Mouse (Mus musculus) midbrain, postnatal 0 days (tissue): Measurements from ENCODE around the gene Sh3pxd2a. TPM values are rescaled to one million over a fixed set of nuclear protein-coding genes. Genes with fewer than 3 reads are reported as not detected.

Experiments used
- ATAC-seq: fragments of 200-750 bp; cut with Nextera tagmentation; 2 replicates; pipeline ENCODE4 v1.8.0; 2017; ENCODE audit warnings: moderate number of reproducible peaks, mild to moderate bottlenecking, moderate TSS enrichment, moderate library complexity; ENCODE audit not compliant: low FRiP score
- DNase-seq: peaks from one replicate; pipeline ENCODE4 v3.0.0-alpha.2; 2015; ENCODE audit warnings: low spot score
- H3K27ac ChIP-seq: fragments of 300-500 bp; sonication (generic); 2 replicates; pipeline ENCODE4 v1.5.1; 2014; ENCODE audit warnings: low read depth, mild to moderate bottlenecking, low read length, mixed read lengths
- H3K27me3 ChIP-seq: fragments of 300-500 bp; sonication (generic); 2 replicates; pipeline ENCODE4 v1.6.1; 2014; ENCODE audit warnings: low read length, control low read depth, mixed read lengths; ENCODE audit not compliant: insufficient read depth
- H3K36me3 ChIP-seq: fragments of 300-500 bp; sonication (generic); 2 replicates; pipeline ENCODE4 v1.6.1; 2014; ENCODE audit warnings: low read length, control low read depth, mixed read lengths; ENCODE audit not compliant: insufficient read depth
- H3K4me1 ChIP-seq: fragments of 300-500 bp; sonication (generic); 2 replicates; pipeline ENCODE4 v1.6.1; 2014; ENCODE audit warnings: mild to moderate bottlenecking, control low read depth, antibody characterized with exemption, low read length, mixed read lengths; ENCODE audit not compliant: insufficient read depth
- H3K4me2 ChIP-seq: fragments of 300-500 bp; sonication (generic); 2 replicates; pipeline ENCODE4 v1.6.1; 2014; ENCODE audit warnings: low read depth, mild to moderate bottlenecking, low read length, mixed read lengths; ENCODE audit not compliant: poor library complexity, severe bottlenecking
- H3K4me3 ChIP-seq: fragments of 300-500 bp; sonication (generic); 2 replicates; pipeline ENCODE4 v1.5.1; 2014; ENCODE audit warnings: low read depth, mild to moderate bottlenecking, low read length, moderate library complexity
- H3K9ac ChIP-seq: fragments of 300-500 bp; sonication (generic); replicated peaks from 2 replicates; pipeline ENCODE4 v1.6.1; 2014; ENCODE audit warnings: mild to moderate bottlenecking, low read length, moderate library complexity, mixed read lengths; ENCODE audit not compliant: poor library complexity, severe bottlenecking
- H3K9me3 ChIP-seq: fragments of 300-500 bp; sonication (generic); 2 replicates; pipeline ENCODE4 v1.6.1; 2016; ENCODE audit warnings: low read length, control low read depth
- CTCF ChIP-seq: IDR thresholded peaks from 2 replicates; pipeline ENCODE4 v1.5.1; 2016; ENCODE audit warnings: antibody characterized with exemption, mild to moderate bottlenecking
- WGBS: fragments of 180-500 bp; shearing (Covaris S2); extraction: QIAGEN DNeasy Blood & Tissue Kit; methylation state at CpG from one replicate; pipeline ENCODE4 v1.1.7; 2014; 5-methylcytosine and 5-hydroxymethylcytosine counted together
- polyA plus RNA-seq: library from polyadenylated mRNA; unstranded; fragments of >200 nt; fragmentation: Nextera tagmentation; extraction: Ambion mirVana; gene quantifications from 2 replicates; pipeline ENCODE4 v1.2.1, GENCODE M21; 2015
- total RNA-seq: library from RNA; depleted of rRNA; stranded (reverse); fragments of >200 nt; gene quantifications from 2 replicates; pipeline ENCODE4 v1.2.3, GENCODE M21; 2014

Gene Sh3pxd2a
- total and polyA plus RNA-seq, 2 experiments from 2014 or later = 1.5 to 21.0 TPM

DNA sequence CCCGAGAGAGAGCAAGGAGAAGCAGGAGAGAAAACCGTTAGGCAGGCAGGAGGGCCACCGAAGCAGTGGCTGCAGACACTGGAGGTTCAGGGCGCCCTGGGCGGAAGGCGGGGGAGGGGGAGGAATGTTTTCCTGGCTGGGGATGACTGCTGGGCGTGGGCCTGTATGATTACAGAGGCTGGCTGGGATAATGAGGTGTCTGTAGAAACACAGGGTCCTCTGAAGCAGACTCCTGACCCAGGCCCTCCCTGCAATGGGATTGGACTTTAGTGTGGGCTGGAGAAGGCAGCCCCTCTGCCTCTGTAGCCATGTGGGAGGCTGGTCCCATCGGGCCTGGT is 143.9 kb downstream of the Sh3pxd2a start:
- ATAC-seq (no peak), DNase-seq (no peak)
- no peak overlapping the region for H3K4me2 ChIP-seq
- no peak overlapping the region for H3K4me3 ChIP-seq
- no peaks in the 10 kb centered on the region for H3K9me3 ChIP-seq
- no peak for TF ChIP-seq CTCF
- WGBS = 44% methylated on average over 8 of the region's 8 CpGs
- H3K9ac ChIP-seq = no peak overlapping the region
- H3K4me1 ChIP-seq = no peaks in the 10 kb centered on the region
- no peak overlapping the region for H3K27ac ChIP-seq
- no peaks in the 10 kb centered on the region for H3K36me3 ChIP-seq
- H3K27me3 ChIP-seq = no peaks in the 10 kb centered on the region; the same call in 1 of the 2 replicates

DNA sequence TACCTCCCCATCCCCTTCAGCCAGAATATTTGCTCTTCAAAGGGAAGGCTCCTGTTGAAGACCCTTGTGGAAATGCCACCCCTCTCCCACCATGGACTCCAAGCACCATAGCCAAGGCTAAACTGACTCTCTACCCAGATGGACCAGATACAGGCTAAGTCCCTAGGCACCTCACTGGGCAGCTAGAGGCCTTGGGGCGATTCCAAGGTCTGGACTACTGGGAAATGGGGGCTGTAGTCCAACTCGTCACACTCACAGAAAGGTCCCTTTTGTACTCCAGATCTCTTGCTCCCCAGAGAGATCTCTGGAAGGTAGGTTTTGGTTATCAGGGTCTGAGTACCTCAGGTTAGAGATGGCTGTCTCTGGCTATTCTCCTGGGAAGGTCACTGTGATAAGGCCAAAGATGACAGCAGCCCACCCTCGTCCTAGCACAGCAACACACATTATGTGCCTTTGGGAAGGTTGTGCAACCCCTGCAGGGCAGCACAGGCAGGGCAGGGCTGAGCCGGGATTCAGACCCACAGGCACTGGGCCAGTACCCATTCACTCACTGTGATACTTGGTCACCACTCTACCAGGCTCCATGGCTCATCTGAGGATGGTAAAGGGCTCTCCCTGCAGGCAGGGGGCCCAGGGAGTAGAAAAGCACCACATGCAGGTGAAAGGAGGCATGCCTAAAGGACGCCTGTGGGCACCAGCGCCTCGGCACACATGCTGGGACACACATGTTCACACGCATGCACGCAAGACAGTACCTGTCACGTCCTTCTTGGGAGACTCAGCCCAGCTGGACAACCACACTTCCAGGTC is 144.5 kb downstream of the Sh3pxd2a start:
- no peak overlapping the region for H3K9ac ChIP-seq
- no peaks in the 10 kb centered on the region for H3K4me1 ChIP-seq
- H3K27me3 ChIP-seq = no peaks in the 10 kb centered on the region; the same call in 1 of the 2 replicates
- DNase-seq = no peak
- no peak for TF ChIP-seq CTCF
- ATAC-seq = no peak
- WGBS = 65% methylated on average over 10 of the region's 10 CpGs
- no peak overlapping the region for H3K4me2 ChIP-seq
- no peaks in the 10 kb centered on the region for H3K36me3 ChIP-seq
- H3K4me3 ChIP-seq = no peak overlapping the region
- H3K27ac ChIP-seq = no peak overlapping the region
- H3K9me3 ChIP-seq = no peaks in the 10 kb centered on the region

- Histone ChIP-seq H3K4me3 (no peak overlapping the region), H3K27ac (no peak overlapping the region), H3K9ac (no peak overlapping the region), H3K36me3 (no peaks in the 10 kb centered on the region), H3K27me3 (no peaks in the 10 kb centered on the region; the same call in 1 of the 2 replicates), H3K4me2 (no peak overlapping the region), H3K4me1 (no peaks in the 10 kb centered on the region), H3K9me3 (no peaks in the 10 kb centered on the region)
- WGBS = 94% methylated on average over 8 of the region's 8 CpGs
- no peak for ATAC-seq
- DNase-seq = no peak
- no peak for TF ChIP-seq CTCF
Observed at GRCm38 (mm10) chr19:47319061-47319460, 145.1 kb downstream of the Sh3pxd2a start.

DNA sequence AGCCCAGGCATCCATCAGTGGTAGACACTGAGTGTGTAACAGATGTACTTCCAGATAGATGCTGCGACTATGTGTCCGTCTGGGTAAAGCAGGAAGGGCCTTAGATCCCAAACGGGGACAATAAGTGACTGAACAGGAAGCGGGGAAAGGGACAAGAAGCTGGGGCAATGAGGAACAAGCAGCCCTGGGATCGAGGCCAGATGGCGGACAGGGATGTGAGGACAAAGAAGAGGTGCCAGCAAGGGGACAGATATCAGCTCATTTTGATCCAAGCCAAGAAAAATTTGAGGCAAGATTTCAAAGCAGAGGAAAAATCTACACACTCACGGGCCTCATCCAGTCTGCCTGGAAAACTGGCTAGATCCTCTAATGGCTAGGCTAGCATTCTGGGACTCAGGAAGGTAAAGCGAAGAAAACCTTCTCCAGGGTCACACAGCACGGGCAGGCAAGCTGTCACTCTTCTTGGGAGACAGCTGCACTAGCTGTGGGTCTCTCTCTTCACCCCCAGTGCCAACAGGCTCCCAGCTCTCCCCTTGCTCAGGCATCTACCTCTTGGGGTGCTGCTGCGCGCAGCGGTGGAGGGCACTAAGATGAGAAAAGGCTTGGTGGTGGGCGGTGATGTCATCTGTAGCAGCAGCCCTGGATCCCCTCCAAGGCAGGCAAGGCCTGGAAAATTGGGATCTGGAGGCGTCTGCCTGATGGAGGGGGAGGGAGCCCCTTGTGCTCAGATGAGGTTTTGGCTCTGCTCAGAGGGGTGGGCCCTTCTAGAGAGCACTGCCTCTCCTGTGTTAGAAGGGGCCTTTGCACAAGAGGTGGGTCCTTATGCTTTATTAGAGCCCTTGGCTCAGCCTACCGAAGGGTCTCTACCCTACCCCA is 146.9 kb downstream of the Sh3pxd2a start:
- H3K9ac ChIP-seq = no peak overlapping the region
- H3K4me2 ChIP-seq = no peak overlapping the region
- no peaks in the 10 kb centered on the region for H3K36me3 ChIP-seq
- no peak overlapping the region for H3K4me3 ChIP-seq
- H3K27ac ChIP-seq = no peak overlapping the region
- DNase-seq (peak; percentile 69), ATAC-seq (0 out of 2 replicates have a peak, but pooled peaks have one; percentile 15)
- no peak for TF ChIP-seq CTCF
- no peaks in the 10 kb centered on the region for H3K4me1 ChIP-seq
- no peaks in the 10 kb centered on the region; the same call in 1 of the 2 replicates for H3K27me3 ChIP-seq
- WGBS = 58% methylated on average over 15 of the region's 15 CpGs
- H3K9me3 ChIP-seq = no peaks in the 10 kb centered on the region

DNA sequence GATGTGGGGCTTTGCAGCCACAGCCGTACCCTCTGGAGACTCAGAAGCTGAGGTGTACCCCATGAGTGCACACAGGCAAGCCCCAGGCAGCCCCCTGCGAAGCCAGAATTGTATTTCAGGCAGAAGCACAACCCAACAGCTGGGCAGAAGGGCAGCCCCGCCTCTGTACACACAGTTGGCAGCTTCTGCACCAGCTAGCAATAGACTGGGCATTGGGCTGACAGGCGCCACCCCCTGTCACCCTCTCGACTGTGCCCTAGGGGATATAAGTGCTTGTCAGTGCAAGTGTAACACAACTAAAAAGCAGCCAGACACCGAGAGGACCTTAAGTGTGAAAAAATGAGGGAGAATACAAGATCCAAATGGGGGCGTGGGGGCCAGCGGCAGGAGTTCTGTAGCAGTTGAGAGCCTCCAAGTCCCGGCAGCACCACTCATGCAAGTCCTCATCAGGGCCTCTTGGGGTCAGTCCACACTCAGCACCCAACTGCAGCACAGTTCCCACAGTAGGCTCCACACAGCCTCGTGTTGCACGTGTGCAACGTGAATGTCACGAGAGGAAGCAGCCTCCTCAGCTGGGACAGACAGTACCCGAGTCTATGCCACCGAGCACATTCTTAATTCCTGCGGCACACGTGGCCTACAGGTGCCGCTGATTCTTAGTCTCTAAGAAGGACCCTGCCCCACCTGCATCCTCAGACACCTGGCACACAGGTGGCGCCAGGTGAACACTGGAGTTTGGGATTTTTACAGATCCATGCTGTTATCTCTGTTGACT is 147.7 kb downstream of the Sh3pxd2a start:
- H3K9me3 ChIP-seq = no peaks in the 10 kb centered on the region

More for the DNA sequence above, 147.7 kb downstream of the Sh3pxd2a start:
- no peak for ATAC-seq
- H3K4me2 ChIP-seq = no peak overlapping the region
- H3K36me3 ChIP-seq = no peaks in the 10 kb centered on the region
- H3K27me3 ChIP-seq = no peaks in the 10 kb centered on the region; the same call in 1 of the 2 replicates
- TF ChIP-seq CTCF = no peak
- no peak overlapping the region for H3K4me3 ChIP-seq
- 76% methylated on average over 19 of the region's 19 CpGs for WGBS
- DNase-seq = no peak
- no peak overlapping the region for H3K27ac ChIP-seq
- H3K9ac ChIP-seq = no peak overlapping the region
- H3K4me1 ChIP-seq = no peaks in the 10 kb centered on the region
